8 mouse cellular contexts compared by ENCODE assay signal in genomic region chr9:37526443-37527395, GRCm38 (mm10). TPM values are rescaled to one million over a fixed set of nuclear protein-coding genes. Genes with fewer than 3 reads are reported as not detected.
A peak's percentile ranks its signal among the peaks of the same experiment; 100 is the strongest.
DNase-seq lines count a peak whose midpoint lies in the region; ATAC-seq and TF ChIP-seq lines count a peak whose summit lies in the region.

No protein-coding gene starts in this region.

- TF ChIP-seq POLR2A in liver, adult 2 months (IDR thresholded peaks at IDR 0.05; ENCODE audit: extremely low read depth, insufficient read depth, low read length): no peak

- peak; percentile 89 for TF ChIP-seq EP300 in lung, postnatal 0 days (IDR thresholded peaks at IDR 0.05)

- H3K27ac ChIP-seq in liver, adult 2 months (replicated peaks; ENCODE audit: insufficient read depth, low read depth, low read length): no peak overlapping the region
- H3K27ac ChIP-seq in embryonic facial prominence, embryonic 14.5 days (replicated peaks; ENCODE audit: low read depth, low read length): no peak overlapping the region
- no peak overlapping the region for H3K27ac ChIP-seq in intestine, embryonic 16.5 days (ENCODE audit: low read length)
- peak overlapping the region; percentile 94 for H3K27ac ChIP-seq in lung, postnatal 0 days (ENCODE audit: low read length)

- DNase-seq in liver, adult 2 months (ENCODE audit: extremely low read depth, low read depth, low spot score): no peak
- DNase-seq in liver: no peak
- DNase-seq in embryonic facial prominence, embryonic 14.5 days (ENCODE audit: low spot score): no peak
- peak; percentile 92 for DNase-seq in lung, postnatal 0 days (ENCODE audit: low spot score)
- DNase-seq in right cerebral cortex, postnatal 10 days (ENCODE audit: low spot score in 2 of 2): no peak
- DNase-seq in left cerebral cortex, postnatal 25 days (ENCODE audit: low spot score in 2 of 2): no peak
- no peak for DNase-seq in testis, postnatal 14 days (ENCODE audit: low spot score)

- peaks cover 4% of the 10 kb centered on the region; the same call in 1 of the 2 replicates for H3K4me1 ChIP-seq in liver, adult 2 months (ENCODE audit: control insufficient read depth, insufficient read depth, low read length)
- H3K4me1 ChIP-seq in embryonic facial prominence, embryonic 14.5 days (ENCODE audit: control insufficient read depth, insufficient read depth, low read length): peaks cover 16% of the 10 kb centered on the region
- H3K4me1 ChIP-seq in intestine, embryonic 16.5 days (ENCODE audit: control insufficient read depth, insufficient read depth, low read length): peaks cover 22% of the 10 kb centered on the region; the same call in 1 of the 2 replicates
- peaks cover 8% of the 10 kb centered on the region for H3K4me1 ChIP-seq in lung, postnatal 0 days (ENCODE audit: insufficient read depth, low read depth, low read length)

- no peaks in the 10 kb centered on the region for H3K9me3 ChIP-seq in embryonic facial prominence, embryonic 14.5 days (ENCODE audit: control insufficient read depth, low read length)
- no peaks in the 10 kb centered on the region for H3K9me3 ChIP-seq in intestine, embryonic 16.5 days (ENCODE audit: control insufficient read depth, low read length)
- H3K9me3 ChIP-seq in lung, postnatal 0 days (ENCODE audit: low read length): no peaks in the 10 kb centered on the region

- peaks cover 10% of the 10 kb centered on the region for H3K36me3 ChIP-seq in liver, adult 2 months (ENCODE audit: control insufficient read depth, insufficient read depth, low read length)
- H3K36me3 ChIP-seq in embryonic facial prominence, embryonic 14.5 days (ENCODE audit: control insufficient read depth, insufficient read depth, low read length): peaks cover 26% of the 10 kb centered on the region
- 0 out of 2 replicates have a peak, but pooled peaks cover 2% of the 10 kb centered on the region for H3K36me3 ChIP-seq in intestine, embryonic 16.5 days (ENCODE audit: control insufficient read depth, insufficient read depth, low read length)
- no peaks in the 10 kb centered on the region for H3K36me3 ChIP-seq in lung, postnatal 0 days (ENCODE audit: insufficient read depth, low read length)

- H3K27me3 ChIP-seq in liver, adult 2 months (ENCODE audit: control insufficient read depth, insufficient read depth, low read length): no peaks in the 10 kb centered on the region
- H3K27me3 ChIP-seq in embryonic facial prominence, embryonic 14.5 days (replicated peaks; ENCODE audit: control insufficient read depth, insufficient read depth, low read length): peaks cover 57% of the 10 kb centered on the region
- H3K27me3 ChIP-seq in intestine, embryonic 16.5 days (replicated peaks; ENCODE audit: control insufficient read depth, insufficient read depth, low read length): peaks cover 29% of the 10 kb centered on the region
- H3K27me3 ChIP-seq in lung, postnatal 0 days (replicated peaks; ENCODE audit: insufficient read depth, low read length): no peaks in the 10 kb centered on the region

- H3K4me2 ChIP-seq in embryonic facial prominence, embryonic 14.5 days (ENCODE audit: low read depth, low read length): peak overlapping the region; percentile 34
- peak overlapping the region; percentile 34; the same call in 1 of the 2 replicates for H3K4me2 ChIP-seq in intestine, embryonic 16.5 days (ENCODE audit: low read depth, low read length)
- H3K4me2 ChIP-seq in lung, postnatal 0 days (replicated peaks; ENCODE audit: low read depth, low read length): peak overlapping the region; percentile 70

- WGBS in liver, adult 2 months: 44% methylated on average over 21 of the region's 21 CpGs
- WGBS in embryonic facial prominence, embryonic 14.5 days: 24% methylated on average over 21 of the region's 21 CpGs
- 30% methylated on average over 21 of the region's 21 CpGs for WGBS in intestine, embryonic 16.5 days
- WGBS in lung, postnatal 0 days: 16% methylated on average over 21 of the region's 21 CpGs

- no peak; the same call in 1 of the 2 replicates for ATAC-seq in embryonic facial prominence, embryonic 14.5 days (ENCODE audit: low read depth)
- ATAC-seq in intestine, embryonic 16.5 days: no peak
- peak; percentile 72 for ATAC-seq in lung, postnatal 0 days

- intact Hi-C loops in left cerebral cortex, postnatal 25 days (cut with DNase I): no loop called here

- peak overlapping the region; percentile 48; the same call in 1 of the 2 replicates for H3K9ac ChIP-seq in liver, adult 2 months (ENCODE audit: low read depth, low read length)
- no peak overlapping the region for H3K9ac ChIP-seq in embryonic facial prominence, embryonic 14.5 days (ENCODE audit: low read depth, low read length)
- no peak overlapping the region for H3K9ac ChIP-seq in intestine, embryonic 16.5 days (ENCODE audit: low read depth, low read length)
- peak overlapping the region; percentile 47 for H3K9ac ChIP-seq in lung, postnatal 0 days (replicated peaks; ENCODE audit: low read depth)

- H3K79me2 ChIP-seq in liver, adult 2 months (ENCODE audit: control insufficient read depth, insufficient read depth, low read length): no peaks in the 10 kb centered on the region

- peak; percentile 37 for TF ChIP-seq CTCF in liver, adult 2 months (IDR thresholded peaks at IDR 0.05; ENCODE audit: low read depth, low read length)
- peak; percentile 63 for TF ChIP-seq CTCF in lung, postnatal 0 days (IDR thresholded peaks at IDR 0.05)

- H3K4me3 ChIP-seq in liver, adult 2 months (ENCODE audit: insufficient read depth, low read depth, low read length): peak overlapping the region; percentile 0; the same call in 1 of the 2 replicates
- no peak overlapping the region for H3K4me3 ChIP-seq in embryonic facial prominence, embryonic 14.5 days (ENCODE audit: low read depth, low read length)
- peak overlapping the region; percentile 26 for H3K4me3 ChIP-seq in intestine, embryonic 16.5 days (ENCODE audit: low read length)
- peak overlapping the region; percentile 51 for H3K4me3 ChIP-seq in lung, postnatal 0 days (ENCODE audit: low read depth, low read length)

RNA-seq across cellular contexts. Expression of gene Esam, which starts 1.2 kb away (rescaled TPM):
- total RNA-seq in liver, adult 2 months (2014; rRNA removed): 7.7 and 13.5 TPM in 2 replicates
- polyA plus RNA-seq in liver, adult 2 months (2012; rRNA removed): 6.3 and 8.8 TPM in 2 replicates
- 52.0 and 54.0 TPM in 2 replicates for polyA plus RNA-seq in embryonic facial prominence, embryonic 14.5 days (2014; fragmentation: Nextera tagmentation; extraction: Ambion mirVana)
- polyA plus RNA-seq in intestine, embryonic 16.5 days (2015; fragmentation: Nextera tagmentation; extraction: Ambion mirVana): 49.2 and 49.4 TPM in 2 replicates
- 256 and 260 TPM in 2 replicates for polyA plus RNA-seq in lung, postnatal 0 days (2015; fragmentation: Nextera tagmentation; extraction: Ambion mirVana)
- 10 to 100 TPM; 20.2 to 21.6 TPM for total RNA-seq in left cerebral cortex, postnatal 25 days (2021)

RNA-seq across cellular contexts. Expression of gene Vsig2, which starts 12.3 kb away (rescaled TPM):
- total RNA-seq in liver, adult 2 months (2014; rRNA removed): 1.5 and 1.6 TPM in 2 replicates
- 0.78 and 1.5 TPM in 2 replicates for polyA plus RNA-seq in liver, adult 2 months (2012; rRNA removed)
- 1.2 and 1.5 TPM in 2 replicates for polyA plus RNA-seq in embryonic facial prominence, embryonic 14.5 days (2014; fragmentation: Nextera tagmentation; extraction: Ambion mirVana)
- 1.5 and 3.1 TPM in 2 replicates for polyA plus RNA-seq in intestine, embryonic 16.5 days (2015; fragmentation: Nextera tagmentation; extraction: Ambion mirVana)
- 85.6 and 94.9 TPM in 2 replicates for polyA plus RNA-seq in lung, postnatal 0 days (2015; fragmentation: Nextera tagmentation; extraction: Ambion mirVana)
- 1 to 10 TPM; 3.5 to 4.4 TPM for total RNA-seq in left cerebral cortex, postnatal 25 days (2021)

RNA-seq across cellular contexts. Expression of gene Nrgn, which starts 26.0 kb away (rescaled TPM):
- total RNA-seq in liver, adult 2 months (2014; rRNA removed): 0.09 TPM in 1 of 2 replicates, not detected in the other
- 0.25 and 0.86 TPM in 2 replicates for polyA plus RNA-seq in liver, adult 2 months (2012; rRNA removed)
- polyA plus RNA-seq in embryonic facial prominence, embryonic 14.5 days (2014; fragmentation: Nextera tagmentation; extraction: Ambion mirVana): 7.0 and 8.8 TPM in 2 replicates
- 2.2 and 2.3 TPM in 2 replicates for polyA plus RNA-seq in intestine, embryonic 16.5 days (2015; fragmentation: Nextera tagmentation; extraction: Ambion mirVana)
- polyA plus RNA-seq in lung, postnatal 0 days (2015; fragmentation: Nextera tagmentation; extraction: Ambion mirVana): 4.0 and 4.2 TPM in 2 replicates
- total RNA-seq in left cerebral cortex, postnatal 25 days (2021): 1,000 to 10,000 TPM; 2,274 to 2,374 TPM

RNA-seq across cellular contexts. Expression of gene Siae, which starts 28.8 kb away (rescaled TPM):
- 27.5 and 27.9 TPM in 2 replicates for total RNA-seq in liver, adult 2 months (2014; rRNA removed)
- 17.4 and 17.7 TPM in 2 replicates for polyA plus RNA-seq in liver, adult 2 months (2012; rRNA removed)
- 13.4 and 13.9 TPM in 2 replicates for polyA plus RNA-seq in embryonic facial prominence, embryonic 14.5 days (2014; fragmentation: Nextera tagmentation; extraction: Ambion mirVana)
- 16.6 and 20.5 TPM in 2 replicates for polyA plus RNA-seq in intestine, embryonic 16.5 days (2015; fragmentation: Nextera tagmentation; extraction: Ambion mirVana)
- polyA plus RNA-seq in lung, postnatal 0 days (2015; fragmentation: Nextera tagmentation; extraction: Ambion mirVana): 7.7 and 9.9 TPM in 2 replicates
- total RNA-seq in left cerebral cortex, postnatal 25 days (2021): 10 to 100 TPM; 20.3 to 24.2 TPM

RNA-seq across cellular contexts. Expression of gene Msantd2, which starts 37.6 kb away (rescaled TPM):
- 10.3 and 11.7 TPM in 2 replicates for total RNA-seq in liver, adult 2 months (2014; rRNA removed)
- 8.3 and 16.2 TPM in 2 replicates for polyA plus RNA-seq in liver, adult 2 months (2012; rRNA removed)
- 24.9 and 25.0 TPM in 2 replicates for polyA plus RNA-seq in embryonic facial prominence, embryonic 14.5 days (2014; fragmentation: Nextera tagmentation; extraction: Ambion mirVana)
- 8.1 and 10.9 TPM in 2 replicates for polyA plus RNA-seq in intestine, embryonic 16.5 days (2015; fragmentation: Nextera tagmentation; extraction: Ambion mirVana)
- 12.1 and 12.2 TPM in 2 replicates for polyA plus RNA-seq in lung, postnatal 0 days (2015; fragmentation: Nextera tagmentation; extraction: Ambion mirVana)
- 10 to 100 TPM; 20.9 to 23.0 TPM for total RNA-seq in left cerebral cortex, postnatal 25 days (2021)

Comparison
In these comparisons a context has a peak if more than half of its experiments do, and no peak if none do; other contexts are left out.
1. H3K9ac ChIP-seq: peak in liver, adult 2 months (single experiment) and lung, postnatal 0 days (single experiment); none in embryonic facial prominence, embryonic 14.5 days (single experiment) and intestine, embryonic 16.5 days (single experiment).
2. RNA of gene Vsig2, which starts 12.3 kb away (polyA plus RNA-seq): 85.6 to 94.9 TPM in lung, postnatal 0 days; 1.5 to 3.1 TPM in intestine, embryonic 16.5 days, 0.78 to 1.5 TPM in liver, adult 2 months and 1.2 to 1.5 TPM in embryonic facial prominence, embryonic 14.5 days; every median in the first group is over 10 times any median in the second.
3. Peak in every context shown above with its lines, with median percentiles within 50 percentile points of each other: H3K4me2 ChIP-seq.